ENCODE assay signal across 8 mouse cellular contexts in genomic region chr8:111258010-111258630, GRCm38 (mm10). TPM values are rescaled to one million over a fixed set of nuclear protein-coding genes. Genes with fewer than 3 reads are reported as not detected.
DNase-seq lines count a peak whose midpoint lies in the region; ATAC-seq and TF ChIP-seq lines count a peak whose summit lies in the region.

No protein-coding gene starts in this region.

- H3K36me3 ChIP-seq in heart, embryonic 11.5 days (ENCODE audit: control insufficient read depth, insufficient read depth, low read length), result no peaks in the 10 kb centered on the region
- no peaks in the 10 kb centered on the region for H3K36me3 ChIP-seq in limb, embryonic 15.5 days
- H3K36me3 ChIP-seq in stomach, embryonic 14.5 days (ENCODE audit: control insufficient read depth, insufficient read depth, low read length), result no peaks in the 10 kb centered on the region

- no peak for TF ChIP-seq CTCF in embryonic fibroblast, embryonic 13.5 days (IDR thresholded peaks at IDR 0.05; ENCODE audit: borderline replicate concordance, insufficient read depth, low read length)

- peak overlapping the region; percentile 71 for H3K4me2 ChIP-seq in heart, embryonic 11.5 days
- H3K4me2 ChIP-seq in limb, embryonic 15.5 days, result peak overlapping the region; percentile 49
- peak overlapping the region; percentile 59 for H3K4me2 ChIP-seq in stomach, embryonic 14.5 days (replicated peaks; ENCODE audit: low read depth, low read length)

- no peaks in the 10 kb centered on the region for H3K9me3 ChIP-seq in heart, embryonic 11.5 days (replicated peaks; ENCODE audit: control insufficient read depth, low read length)
- H3K9me3 ChIP-seq in limb, embryonic 15.5 days, result no peaks in the 10 kb centered on the region
- no peaks in the 10 kb centered on the region for H3K9me3 ChIP-seq in stomach, embryonic 14.5 days (ENCODE audit: control insufficient read depth, low read depth, low read length)

- H3K4me1 ChIP-seq in heart, embryonic 11.5 days (ENCODE audit: control insufficient read depth, insufficient read depth, low read length), result peaks cover 3% of the 10 kb centered on the region; the same call in 1 of the 2 replicates
- no peaks in the 10 kb centered on the region for H3K4me1 ChIP-seq in embryonic fibroblast, embryonic 13.5 days (ENCODE audit: control insufficient read depth, insufficient read depth, low read length)
- H3K4me1 ChIP-seq in limb, embryonic 15.5 days, result peaks cover 2% of the 10 kb centered on the region; the same call in 1 of the 2 replicates
- H3K4me1 ChIP-seq in stomach, embryonic 14.5 days (ENCODE audit: control insufficient read depth, insufficient read depth, low read length), result no peaks in the 10 kb centered on the region

- peak; percentile 39; the same call in 1 of the 2 replicates for ATAC-seq in heart, embryonic 11.5 days (replicated peaks; ENCODE audit: insufficient number of reproducible peaks, low FRiP score, low TSS enrichment)
- peak; percentile 20 for ATAC-seq in CD4-positive, CD25-positive, alpha-beta regulatory T cell, adult 4 months
- ATAC-seq in limb, embryonic 15.5 days (ENCODE audit: insufficient number of reproducible peaks, low FRiP score, low TSS enrichment, low read depth), result peak; percentile 36; the same call in 1 of the 2 replicates
- ATAC-seq in stomach, embryonic 14.5 days (ENCODE audit: insufficient number of reproducible peaks, insufficient read depth, low FRiP score, low read depth), result peak; percentile 53

- no peaks in the 10 kb centered on the region for H3K27me3 ChIP-seq in heart, embryonic 11.5 days (ENCODE audit: control insufficient read depth, insufficient read depth, low read length)
- no peaks in the 10 kb centered on the region for H3K27me3 ChIP-seq in limb, embryonic 15.5 days
- no peaks in the 10 kb centered on the region for H3K27me3 ChIP-seq in stomach, embryonic 14.5 days (ENCODE audit: control insufficient read depth, insufficient read depth, low read length)

- under 1% methylated on average over 26 of the region's 26 CpGs for WGBS in heart, embryonic 11.5 days (ENCODE audit: insufficient replicate concordance)
- under 1% methylated on average over 26 of the region's 26 CpGs for WGBS in limb, embryonic 15.5 days
- WGBS in stomach, embryonic 14.5 days, result under 1% methylated on average over 26 of the region's 26 CpGs

- H3K9ac ChIP-seq in heart, embryonic 11.5 days (ENCODE audit: low read depth, low read length), result peak overlapping the region; percentile 96
- H3K9ac ChIP-seq in limb, embryonic 15.5 days, result peak overlapping the region; percentile 80
- H3K9ac ChIP-seq in stomach, embryonic 14.5 days (replicated peaks; ENCODE audit: low read depth, low read length), result peak overlapping the region; percentile 90

- intact Hi-C loops in heart, postnatal 25 days (cut with DNase I), result loop anchor here (2.0 to 10.0 kb wide), 6 partner anchors 41 to 223 kb away; partner anchors contain the start of genes Aars and Ddx19b

- TF ChIP-seq POLR2A in embryonic fibroblast, embryonic 13.5 days (IDR thresholded peaks at IDR 0.05; ENCODE audit: low read depth, low read length), result no peak; the same call in 1 of the 2 replicates

- DNase-seq in heart, postnatal 25 days (ENCODE audit: low spot score), result no peak
- DNase-seq in B cell, adult 2 months, result no peak
- DNase-seq in ovary, postnatal 36 days (ENCODE audit: low spot score), result no peak

- peak overlapping the region; percentile 98 for H3K27ac ChIP-seq in heart, embryonic 11.5 days (ENCODE audit: low read depth, low read length)
- H3K27ac ChIP-seq in embryonic fibroblast, embryonic 13.5 days (ENCODE audit: insufficient read depth, low read length), result peak overlapping the region; percentile 90
- H3K27ac ChIP-seq in limb, embryonic 15.5 days, result peak overlapping the region; percentile 100
- H3K27ac ChIP-seq in stomach, embryonic 14.5 days (ENCODE audit: low read length), result peak overlapping the region; percentile 99

- H3K4me3 ChIP-seq in heart, embryonic 11.5 days (ENCODE audit: low read depth, low read length), result peak overlapping the region; percentile 96
- H3K4me3 ChIP-seq in embryonic fibroblast, embryonic 13.5 days (ENCODE audit: insufficient read depth, low read length), result peak overlapping the region; percentile 80
- H3K4me3 ChIP-seq in limb, embryonic 15.5 days, result peak overlapping the region; percentile 68
- peak overlapping the region; percentile 91 for H3K4me3 ChIP-seq in stomach, embryonic 14.5 days (ENCODE audit: low read depth, low read length)

RNA-seq across cellular contexts. Expression of gene Glg1, which starts 0.9 kb away (rescaled TPM):
- 61.3 and 74.9 TPM in 2 replicates for polyA plus RNA-seq in heart, embryonic 11.5 days (2014; fragmentation: Nextera tagmentation; extraction: Ambion mirVana)
- total RNA-seq in heart, postnatal 25 days (2021), result 100 to 1,000 TPM in 1 of 2 experiments, 10 to 100 TPM in 1; 96.0 to 105 TPM
- polyA plus RNA-seq in CD4-positive, CD25-positive, alpha-beta regulatory T cell, adult 4 months (2017; shearing (Covaris generic)), result 10 to 100 TPM; 27.4 to 32.1 TPM
- 130 and 132 TPM in 2 replicates for polyA plus RNA-seq in embryonic fibroblast, embryonic 13.5 days (2011; ENCODE audit: insufficient read length, low read depth, missing spikeins)
- polyA plus RNA-seq in limb, embryonic 15.5 days (2015; fragmentation: Nextera tagmentation; extraction: Ambion mirVana), result 65.2 and 75.4 TPM in 2 replicates
- polyA plus RNA-seq in stomach, embryonic 14.5 days (2014; fragmentation: Nextera tagmentation; extraction: Ambion mirVana), result 89.4 and 97.6 TPM in 2 replicates

RNA-seq across cellular contexts. Expression of gene Rfwd3, which starts 41.9 kb away (rescaled TPM):
- polyA plus RNA-seq in heart, embryonic 11.5 days (2014; fragmentation: Nextera tagmentation; extraction: Ambion mirVana), result 43.8 and 46.6 TPM in 2 replicates
- 10 to 100 TPM; 16.7 to 17.9 TPM for total RNA-seq in heart, postnatal 25 days (2021)
- polyA plus RNA-seq in CD4-positive, CD25-positive, alpha-beta regulatory T cell, adult 4 months (2017; shearing (Covaris generic)), result 10 to 100 TPM; 20.2 to 34.9 TPM
- 30.5 and 35.3 TPM in 2 replicates for polyA plus RNA-seq in embryonic fibroblast, embryonic 13.5 days (2011; ENCODE audit: insufficient read length, low read depth, missing spikeins)
- polyA plus RNA-seq in limb, embryonic 15.5 days (2015; fragmentation: Nextera tagmentation; extraction: Ambion mirVana), result 39.1 and 39.8 TPM in 2 replicates
- 54.7 and 55.8 TPM in 2 replicates for polyA plus RNA-seq in stomach, embryonic 14.5 days (2014; fragmentation: Nextera tagmentation; extraction: Ambion mirVana)
